Mouse (Mus musculus) megakaryocyte-erythroid progenitor cell, adult 5-6 weeks (primary cell): ENCODE measurements around the gene Abcd2. TPM values are rescaled to one million over a fixed set of nuclear protein-coding genes. Genes with fewer than 3 reads are reported as not detected.

Experiments used
- ATAC-seq: replicated peaks from 2 replicates; pipeline ENCODE4 v1.8.0; 2016; ENCODE audit warnings: mild to moderate bottlenecking, inconsistent platforms; ENCODE audit not compliant: severe bottlenecking, poor library complexity, low FRiP score, low TSS enrichment
- total RNA-seq, 2 experiments: library from RNA; stranded (forward) in 1 of 2; stranded (reverse) in 1 of 2; fragments of 200-1000, 215-1000 nt in 1 of 2; fragments of >200 nt in 1 of 2; fragmentation: Nextera tagmentation in 1 of 2; gene quantifications; 2 replicates each; pipeline ENCODE4 v1.2.3; 2014 to 2017

Abcd2 gene
- total RNA-seq, 2 experiments from 2014 or later, result 0.04 TPM; not detected in 1

GRCm38 (mm10) chr15:91167850-91168562, 23.6 kb downstream of the Abcd2 start:
- ATAC-seq, result no peak

- ATAC-seq, result peak; percentile 90
These were observed 26.6 kb downstream of the Abcd2 start for GRCm38 (mm10) chr15:91165021-91165420.

- ATAC-seq, result no peak
These were observed 28.1 kb downstream of the Abcd2 start for GRCm38 (mm10) chr15:91163454-91163853.

- no peak for ATAC-seq
These were observed 30.4 kb downstream of the Abcd2 start for GRCm38 (mm10) chr15:91161153-91161552.

GRCm38 (mm10) chr15:91153311-91153710, 38.3 kb downstream of the Abcd2 start:
- no peak for ATAC-seq

- no peak for ATAC-seq
These were observed 39.0 kb downstream of the Abcd2 start for GRCm38 (mm10) chr15:91152592-91152991.

- ATAC-seq, result no peak
These were observed 67.0 kb downstream of the Abcd2 start for GRCm38 (mm10) chr15:91124584-91124983.

GRCm38 (mm10) chr15:91112555-91113209, 78.9 kb downstream of the Abcd2 start:
- no peak for ATAC-seq

GRCm38 (mm10) chr15:91108102-91108659, 83.4 kb downstream of the Abcd2 start:
- ATAC-seq, result no peak

- ATAC-seq, result no peak
These were observed 86.7 kb downstream of the Abcd2 start for GRCm38 (mm10) chr15:91104934-91105333.

- no peak for ATAC-seq
These were observed 87.3 kb downstream of the Abcd2 start for GRCm38 (mm10) chr15:91104276-91104675.

- ATAC-seq, result no peak
These were observed 87.8 kb downstream of the Abcd2 start for GRCm38 (mm10) chr15:91103814-91104213.

- no peak for ATAC-seq
These were observed 88.3 kb downstream of the Abcd2 start for GRCm38 (mm10) chr15:91103305-91103704.

- ATAC-seq, result no peak
These were observed 95.0 kb downstream of the Abcd2 start for GRCm38 (mm10) chr15:91096606-91097005.

Other genes starting within 250 kb of the Abcd2 start
- gene Kif21a, start 141.9 kb downstream of the Abcd2 start, total RNA-seq (2014; fragmentation: Nextera tagmentation), result 1.2 and 2.1 TPM in 2 replicates
- 0.14 and 1.3 TPM in 2 replicates for gene Kif21a, start 141.9 kb downstream of the Abcd2 start, total RNA-seq (2017)
- not detected in 2 replicates for gene CN725425, start 7.7 kb upstream of the Abcd2 start, total RNA-seq (2014; fragmentation: Nextera tagmentation)
- not detected in 2 replicates for gene CN725425, start 7.7 kb upstream of the Abcd2 start, total RNA-seq (2017)